Mouse (Mus musculus) hindbrain, embryonic 16.5 days (tissue): ENCODE results near the gene Grrp1. TPM values are rescaled to one million over a fixed set of nuclear protein-coding genes. Genes with fewer than 3 reads are reported as not detected.

Experiments
- polyA plus RNA-seq: library from polyadenylated mRNA; unstranded; fragments of >200 nt; fragmentation: Nextera tagmentation; extraction: Ambion mirVana; gene quantifications from 2 replicates; pipeline ENCODE4 v1.2.1, GENCODE M21; 2015

The Grrp1 gene
- polyA plus RNA-seq, 1 experiment from 2014 or later: 16.9 TPM

Other genes with a start within 250 kb of the Grrp1 start
- 0.16 and 0.35 TPM in 2 replicates for gene Lin28a, start 235.3 kb downstream of the Grrp1 start, polyA plus RNA-seq
- gene Zfp683, start 200.3 kb downstream of the Grrp1 start, polyA plus RNA-seq: not detected in 2 replicates
- gene Crybg2, start 193.3 kb downstream of the Grrp1 start, polyA plus RNA-seq: 3.7 and 5.3 TPM in 2 replicates
- gene Cd52, start 159.0 kb downstream of the Grrp1 start, polyA plus RNA-seq: 1.5 and 1.8 TPM in 2 replicates
- 21.3 and 21.5 TPM in 2 replicates for gene Ubxn11, start 151.5 kb downstream of the Grrp1 start, polyA plus RNA-seq
- gene Sh3bgrl3, start 125.3 kb downstream of the Grrp1 start, polyA plus RNA-seq: 467 and 509 TPM in 2 replicates
- 17.6 and 18.0 TPM in 2 replicates for gene Cep85, start 67.0 kb downstream of the Grrp1 start, polyA plus RNA-seq
- gene Gm7534, start 51.1 kb downstream of the Grrp1 start, polyA plus RNA-seq: not detected in 2 replicates
- not detected in 2 replicates for gene Catsper4, start 26.7 kb downstream of the Grrp1 start, polyA plus RNA-seq
- gene Cnksr1, start 15.7 kb downstream of the Grrp1 start, polyA plus RNA-seq: 0.10 and 0.21 TPM in 2 replicates
- gene E130218I03Rik, start 10.4 kb downstream of the Grrp1 start, polyA plus RNA-seq: 0.50 and 0.60 TPM in 2 replicates
- gene Zfp593, start 8.5 kb downstream of the Grrp1 start, polyA plus RNA-seq: 13.3 and 14.7 TPM in 2 replicates
- gene Gm30191, start 7.2 kb downstream of the Grrp1 start, polyA plus RNA-seq: 0.94 and 1.1 TPM in 2 replicates
- gene Pdik1l, start 33.8 kb upstream of the Grrp1 start, polyA plus RNA-seq: 32.5 and 36.1 TPM in 2 replicates
- gene Trim63, start 61.0 kb upstream of the Grrp1 start, polyA plus RNA-seq: 0.76 and 1.2 TPM in 2 replicates
- gene Slc30a2, start 89.1 kb upstream of the Grrp1 start, polyA plus RNA-seq: 0.17 and 0.25 TPM in 2 replicates
- gene Extl1, start 129.7 kb upstream of the Grrp1 start, polyA plus RNA-seq: 0.65 and 0.66 TPM in 2 replicates
- 7.8 and 8.5 TPM in 2 replicates for gene Pafah2, start 142.2 kb upstream of the Grrp1 start, polyA plus RNA-seq
- 5,655 and 5,657 TPM in 2 replicates for gene Stmn1, start 214.2 kb upstream of the Grrp1 start, polyA plus RNA-seq
- gene Paqr7, start 242.6 kb upstream of the Grrp1 start, polyA plus RNA-seq: 40.5 and 46.7 TPM in 2 replicates